Mouse (Mus musculus): ENCODE data around the gene Osbpl7.

Osbpl7 gene

DNA sequence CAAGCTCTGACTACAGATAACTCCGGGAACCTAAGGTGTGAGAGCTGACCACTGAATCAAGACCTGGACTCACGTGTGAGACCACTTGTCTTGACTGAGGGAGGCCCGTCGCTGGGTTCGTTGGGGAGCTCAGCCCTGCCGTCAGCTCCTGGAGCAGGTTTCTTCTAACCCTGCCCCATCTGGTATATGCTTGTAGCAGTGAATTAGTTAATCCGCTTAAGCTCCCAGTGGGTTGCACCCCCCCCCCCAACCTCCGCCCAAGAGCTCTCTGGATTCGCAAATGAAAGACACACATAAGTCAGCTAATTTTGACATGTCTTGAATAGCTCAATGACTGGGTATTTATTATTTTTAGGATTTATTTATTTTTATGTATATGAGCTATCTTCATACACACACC lies 29.9 kb downstream of the Osbpl7 start:
- DNase-seq (ENCODE audit: extremely low read depth, low read depth), result no peak

DNA sequence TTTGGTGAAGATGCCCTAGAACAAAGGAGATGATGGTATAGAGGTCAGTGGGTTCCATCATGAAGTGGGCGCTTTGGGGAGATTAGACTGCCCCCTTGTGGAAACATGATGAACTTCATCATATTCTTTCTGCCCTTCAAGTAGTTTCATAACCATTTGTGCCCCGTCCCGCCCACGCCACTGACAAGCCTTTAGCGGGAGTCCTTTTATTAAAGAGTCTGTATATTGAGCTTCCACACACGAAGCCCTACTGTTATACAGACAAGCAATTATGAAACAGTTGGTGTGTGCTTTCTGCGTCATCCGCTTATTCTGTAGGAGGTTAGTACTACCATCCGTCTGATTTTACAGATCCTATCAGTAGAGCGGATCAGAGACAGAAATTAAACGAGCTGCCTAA lies 32.5 kb downstream of the Osbpl7 start:
- peak; percentile 33 for DNase-seq (ENCODE audit: extremely low read depth, low read depth)

DNA sequence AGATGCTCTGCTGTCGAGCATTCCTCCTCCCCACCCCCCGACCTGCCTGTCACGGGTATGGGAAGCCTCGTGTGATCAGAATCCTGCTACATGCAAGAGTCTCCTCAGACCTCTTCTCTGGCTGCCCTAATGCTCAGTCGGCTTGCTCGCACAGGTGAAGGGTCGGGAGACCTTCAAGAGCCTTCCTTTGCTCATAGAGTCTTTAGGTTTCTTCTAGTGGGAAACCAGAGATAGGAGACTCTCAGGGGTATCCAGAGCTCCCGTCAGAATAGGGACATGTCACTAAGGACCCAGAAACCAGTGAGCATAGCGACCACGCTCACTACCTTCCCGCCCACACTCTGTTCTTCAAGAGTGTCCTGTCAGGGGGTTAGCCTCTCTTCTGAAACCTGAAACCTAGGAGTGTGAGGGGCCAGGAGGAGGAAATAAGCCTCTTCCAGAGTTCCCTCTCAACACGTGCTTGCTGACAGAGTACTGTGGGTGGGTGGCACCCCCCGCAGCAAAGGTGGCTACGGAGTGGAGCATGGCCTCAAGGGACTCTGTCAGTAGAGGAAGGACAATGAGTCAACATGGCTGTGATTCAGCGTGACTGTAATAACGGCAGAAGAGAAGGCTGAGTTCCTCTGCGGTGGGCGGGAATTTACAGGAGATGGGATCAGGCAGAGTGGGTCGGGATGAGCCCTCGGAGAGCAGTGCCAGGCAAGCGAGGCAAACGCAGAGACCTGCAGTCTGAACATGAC lies 33.1 kb downstream of the Osbpl7 start:
- no peak for DNase-seq (ENCODE audit: extremely low read depth, low read depth)

DNA sequence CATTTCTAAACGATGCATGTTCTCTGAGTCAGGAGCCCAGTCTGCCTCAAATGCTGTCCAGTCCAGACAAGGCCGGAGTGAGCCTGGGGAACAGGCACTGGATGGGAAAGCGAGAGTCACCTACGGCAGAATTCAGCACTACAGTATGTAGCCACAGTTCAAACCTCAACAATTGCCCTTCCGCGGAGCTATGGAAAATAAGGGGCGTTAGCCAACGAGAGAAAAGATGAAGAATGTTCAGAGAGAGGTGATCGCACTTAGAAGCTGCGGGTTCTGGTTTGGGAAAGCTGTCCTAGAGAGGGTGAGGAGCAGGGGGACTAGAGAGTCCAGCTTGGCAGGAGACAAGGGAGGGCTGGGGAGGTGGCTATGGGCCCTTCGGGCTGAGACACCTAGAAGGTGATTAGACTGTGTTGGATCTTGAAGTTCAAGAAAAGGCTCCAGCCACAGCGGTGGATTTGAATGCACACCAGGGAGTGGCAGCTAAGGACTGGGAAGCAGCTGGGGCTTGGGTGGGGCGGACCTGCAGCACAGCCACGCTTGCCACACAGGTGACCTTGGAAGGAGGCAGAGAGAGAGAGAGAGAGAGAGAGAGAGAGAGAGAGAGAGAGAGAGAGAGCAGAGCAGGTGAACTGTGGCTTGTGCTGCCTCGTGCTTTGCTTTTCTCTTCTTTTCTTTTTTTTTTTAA lies 34.5 kb downstream of the Osbpl7 start:
- DNase-seq (ENCODE audit: extremely low read depth, low read depth), result no peak

DNA sequence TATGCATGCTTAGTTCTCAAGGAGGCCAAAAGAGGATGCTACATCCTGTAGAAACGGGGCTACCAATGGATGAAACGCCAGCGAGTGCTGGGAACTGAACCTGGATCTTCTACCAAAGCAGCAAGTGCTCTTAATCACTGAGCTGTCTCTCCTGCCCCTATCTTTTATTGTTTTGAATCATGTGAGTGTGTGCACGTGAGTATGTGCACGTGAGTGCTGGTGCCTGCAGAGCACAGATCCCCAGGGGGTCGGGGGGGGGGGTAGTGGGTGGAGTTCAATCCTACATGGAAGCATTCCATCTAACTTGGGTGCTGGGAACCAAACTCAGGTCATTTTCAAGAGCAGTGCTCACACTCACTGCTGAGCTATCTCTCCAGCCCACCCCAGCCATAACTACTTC lies 35.9 kb downstream of the Osbpl7 start:
- no peak for DNase-seq (ENCODE audit: extremely low read depth, low read depth)

DNA sequence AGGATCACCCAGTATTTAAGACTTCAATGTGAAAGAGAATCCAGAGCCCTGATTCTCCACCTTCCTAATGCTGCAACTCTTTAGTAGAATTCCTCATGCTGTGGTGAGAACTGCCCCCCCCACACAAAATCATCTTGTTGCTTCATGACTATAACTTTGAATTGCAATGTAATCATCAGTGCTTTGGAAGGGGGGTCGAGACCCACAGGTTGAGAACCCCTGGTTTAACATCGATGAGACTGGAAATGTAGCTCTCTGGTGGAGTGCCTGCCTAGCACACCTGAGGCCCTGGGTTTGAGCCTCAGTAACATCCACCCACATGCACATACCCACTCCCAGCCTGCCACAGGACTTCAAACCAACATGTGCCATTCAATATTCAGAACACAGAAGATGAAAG lies 44.2 kb downstream of the Osbpl7 start:
- no peak for DNase-seq (ENCODE audit: extremely low read depth, low read depth)

DNA sequence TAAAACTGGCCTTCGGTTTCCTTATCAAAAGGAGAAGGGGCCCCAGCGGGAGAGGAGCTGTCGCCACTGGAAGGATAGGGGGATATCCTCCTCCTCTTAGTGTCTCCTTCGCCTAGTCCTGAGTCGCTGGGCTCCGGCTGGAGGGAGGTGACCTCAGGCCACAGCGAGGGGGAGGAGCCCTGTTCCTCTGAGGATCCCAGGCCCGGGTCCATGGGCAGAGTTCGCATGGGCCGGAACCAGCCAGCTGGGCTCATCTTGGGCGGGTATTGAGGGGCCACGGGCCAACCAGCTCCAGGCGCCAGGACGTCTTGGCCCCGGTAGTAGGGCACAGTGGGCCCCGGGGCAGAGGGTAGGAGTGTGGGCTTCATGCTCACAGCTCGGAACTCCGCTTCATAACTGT lies 48.4 kb downstream of the Osbpl7 start:
- no peak for DNase-seq (ENCODE audit: extremely low read depth, low read depth)

DNA sequence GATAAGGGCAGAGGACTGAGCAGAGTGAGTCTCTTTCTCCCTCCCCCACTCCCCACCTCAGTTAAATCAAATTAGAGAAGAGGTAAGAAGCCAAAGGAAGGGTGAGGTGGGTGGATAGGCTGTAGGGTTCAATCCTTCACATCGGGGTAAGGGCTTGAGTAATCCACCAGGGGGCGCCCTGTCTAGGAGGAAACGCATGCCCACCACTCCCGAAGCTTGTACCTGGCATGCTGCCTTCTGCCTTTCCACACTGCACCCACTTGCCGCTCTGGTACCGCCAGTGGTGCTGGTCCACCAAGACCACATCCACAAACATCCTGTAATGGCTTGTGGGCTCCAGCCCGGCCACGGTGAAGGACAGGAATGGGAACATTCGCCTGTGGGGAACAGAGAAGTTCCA lies 51.3 kb downstream of the Osbpl7 start:
- peak; percentile 21 for DNase-seq (ENCODE audit: extremely low read depth, low read depth)

DNA sequence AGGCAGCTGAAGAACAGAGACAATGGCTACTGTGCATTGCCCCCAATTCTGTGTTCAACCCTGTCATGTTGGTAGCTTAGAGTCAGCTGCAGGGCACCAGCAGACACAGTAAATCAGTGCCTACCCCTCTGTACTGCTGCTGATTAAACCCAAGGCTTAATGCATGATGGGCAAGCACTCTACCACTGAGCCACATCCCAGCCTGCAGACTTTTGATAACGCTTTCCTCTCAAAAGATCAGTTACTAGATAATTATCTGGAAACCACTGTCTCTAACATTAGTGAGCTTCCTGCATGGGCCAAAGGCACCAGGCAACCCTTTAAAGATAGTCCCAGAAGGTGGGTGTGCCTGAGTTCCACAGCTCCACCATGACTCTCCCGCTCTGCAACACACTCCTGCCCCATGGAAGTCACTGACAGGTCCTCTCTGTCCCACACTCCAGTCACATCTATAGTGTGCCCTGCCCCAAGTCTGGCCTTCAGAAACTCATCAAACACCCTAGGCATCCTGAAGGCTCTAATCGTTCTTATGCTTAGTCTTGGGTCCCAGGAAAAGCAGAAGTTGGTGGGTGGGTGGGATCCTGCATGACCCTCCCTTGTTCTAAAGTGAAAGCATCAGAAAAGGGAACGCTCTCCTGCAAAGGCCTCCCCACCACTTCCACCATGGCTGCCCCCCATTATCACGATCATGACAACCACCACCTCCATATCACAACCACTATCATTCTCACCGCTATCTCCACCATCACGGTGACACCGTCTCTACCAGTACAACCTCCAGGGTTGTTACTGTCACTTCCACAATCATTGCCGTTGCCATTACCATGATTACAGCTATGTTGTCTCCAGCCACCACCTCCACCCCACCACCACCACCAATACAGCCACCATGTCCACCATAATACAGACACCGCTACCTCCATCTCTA lies 53.0 kb downstream of the Osbpl7 start:
- DNase-seq (ENCODE audit: extremely low read depth, low read depth), result peak; percentile 40

DNA sequence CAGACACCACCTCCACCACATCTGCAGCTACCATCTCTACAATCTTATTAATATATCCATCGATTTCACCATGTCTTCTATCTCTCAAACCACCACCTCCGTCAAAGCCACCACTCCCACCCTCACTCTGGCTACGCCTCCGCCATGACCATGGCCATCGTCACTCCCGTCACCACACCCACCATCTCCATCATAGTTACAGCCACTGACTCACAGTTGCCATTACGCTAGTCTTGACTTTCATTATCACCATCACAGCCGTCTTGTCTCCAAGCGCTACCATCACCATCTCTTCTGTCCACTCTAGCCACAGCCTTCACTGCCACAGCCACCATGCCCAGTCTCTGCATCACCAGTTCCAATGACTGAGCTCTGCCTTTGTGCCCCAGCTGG lies 53.7 kb downstream of the Osbpl7 start:
- DNase-seq (ENCODE audit: extremely low read depth, low read depth), result no peak

DNA sequence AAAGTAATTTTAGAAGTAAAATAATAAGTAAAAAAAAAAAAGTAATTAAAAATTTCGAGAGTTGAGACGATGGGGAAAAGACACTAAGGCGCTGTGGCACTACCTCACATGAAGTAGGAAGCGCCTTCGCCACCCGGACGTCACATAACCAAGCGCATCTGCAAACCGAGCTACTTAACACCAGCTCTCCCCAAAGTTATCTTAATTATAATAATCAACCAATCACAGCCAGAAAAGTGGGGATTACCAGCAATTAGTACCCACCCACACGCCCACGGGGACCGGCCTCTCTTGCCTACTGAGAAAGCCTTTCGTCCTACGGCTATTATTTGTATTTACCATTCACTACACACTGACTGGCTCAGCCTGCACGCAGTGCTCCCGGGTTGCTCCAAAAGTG lies 58.5 kb downstream of the Osbpl7 start:
- DNase-seq (ENCODE audit: extremely low read depth, low read depth), result no peak

DNA sequence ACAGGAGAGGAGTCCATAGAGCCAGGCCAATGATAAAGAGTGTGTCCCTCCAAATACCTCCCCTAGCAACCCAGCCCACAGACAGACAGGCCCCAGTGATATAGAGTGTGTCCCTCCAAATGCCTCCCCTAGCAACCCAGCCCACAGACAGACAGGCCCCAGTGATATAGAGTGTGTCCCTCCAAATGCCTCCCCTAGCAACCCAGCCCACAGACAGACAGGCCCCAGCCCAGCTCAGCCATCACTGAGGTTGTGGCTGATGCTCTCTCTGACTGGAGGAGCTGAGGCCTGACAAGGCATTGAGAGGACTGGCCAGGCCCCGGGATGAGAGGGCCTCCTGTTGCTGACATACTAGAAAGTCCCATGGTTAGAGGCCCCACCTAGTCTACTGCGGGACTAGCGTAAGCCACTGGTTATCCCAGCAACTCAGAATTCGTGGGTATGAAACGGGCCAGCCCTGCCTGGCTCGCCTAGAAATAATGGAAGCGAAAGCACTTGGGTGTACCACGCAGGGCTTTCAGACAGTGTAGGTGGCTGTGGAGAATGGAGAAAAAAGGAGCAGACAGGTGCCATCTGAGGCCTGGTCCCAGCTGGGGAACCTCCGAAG lies 62.2 kb downstream of the Osbpl7 start:
- no peak for DNase-seq (ENCODE audit: extremely low read depth, low read depth)

DNA sequence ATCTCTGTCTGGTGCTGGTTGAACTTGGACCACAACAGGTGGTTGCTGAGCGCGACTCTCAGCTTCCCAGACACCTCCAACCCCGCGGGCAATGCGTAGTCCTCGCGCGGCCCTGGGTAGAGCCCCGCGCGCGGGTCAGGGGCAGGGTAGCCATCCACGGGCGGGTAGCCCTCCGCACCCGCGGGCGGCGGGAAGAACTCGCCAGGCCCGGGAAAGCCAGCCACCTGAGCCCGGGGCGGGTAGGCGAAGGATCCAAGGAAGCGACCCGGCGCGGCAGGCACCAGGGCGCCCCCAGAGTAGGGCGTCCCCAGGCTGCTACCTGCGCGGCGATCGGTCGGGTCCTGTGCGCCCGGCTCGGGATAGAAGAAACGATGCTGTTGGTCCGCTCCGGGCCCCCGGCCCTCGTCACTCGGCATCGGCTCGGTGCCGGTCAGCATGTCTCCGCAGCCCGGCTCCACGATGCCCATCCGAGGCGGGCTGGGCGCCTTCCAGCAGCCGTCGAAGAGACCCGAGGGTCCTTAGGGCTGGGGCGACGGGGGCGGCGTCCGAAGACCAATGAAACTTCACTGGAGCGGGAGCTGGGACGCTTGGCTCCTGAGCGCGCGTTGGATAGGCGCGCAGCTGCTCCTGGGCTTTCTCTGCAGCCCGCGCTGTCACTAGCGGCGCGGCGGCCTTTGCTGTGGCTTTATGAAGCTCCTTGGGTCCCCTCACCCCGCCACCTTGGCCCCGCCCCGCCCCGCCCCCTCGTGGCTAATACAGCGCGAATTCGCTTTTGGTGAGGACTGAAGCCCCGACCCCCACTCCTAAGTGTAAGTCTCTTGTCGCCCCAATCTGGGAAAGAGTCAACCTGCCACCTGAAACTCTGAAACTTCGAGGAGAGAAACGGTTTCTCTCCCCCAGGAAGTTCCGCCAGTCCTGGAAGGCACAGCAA lies 64.5 kb downstream of the Osbpl7 start, which contains the start of gene Tbx21:
TSS of gene Tbx21 (minus strand) at position 661 of the 931 bp plus-strand sequence.
- no peak for DNase-seq (ENCODE audit: extremely low read depth, low read depth)

DNA sequence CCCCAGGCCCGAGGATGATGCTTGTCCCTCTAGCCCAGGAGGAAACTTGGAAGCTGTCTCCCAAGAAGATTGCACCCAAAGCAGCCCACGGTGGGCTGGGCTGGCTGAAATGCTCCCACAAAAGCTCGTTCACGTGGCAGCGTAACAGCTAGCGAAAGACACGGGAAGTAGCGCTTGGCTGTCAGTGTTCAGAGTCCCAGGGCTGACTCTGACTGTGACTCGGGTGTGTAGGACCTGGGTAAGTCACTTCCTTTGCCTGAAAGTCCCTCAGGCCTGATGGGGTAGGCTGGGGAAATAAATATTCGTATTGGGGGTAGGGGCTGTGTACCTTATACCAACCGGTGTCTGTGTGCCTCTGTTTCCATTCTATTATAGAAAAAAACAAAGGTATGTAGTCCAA lies 65.4 kb downstream of the Osbpl7 start:
- no peak for DNase-seq (ENCODE audit: extremely low read depth, low read depth)

Data from MEL-GATA-1-ER (cell line).